Mouse (Mus musculus) cerebellum, adult 11-12 months (tissue): ENCODE measurements around the gene Ncoa4.

Source experiments
- DNase-seq: peaks from one replicate; pipeline ENCODE4 v3.0.0; 2022

Ncoa4 gene

GRCm38 (mm10) chr14:32201791-32202451, 42.3 kb downstream of the Ncoa4 start, which contains the start of the genes Timm23 and Parg:
Gene Timm23 (minus strand): TSS chr14:32201898.
Gene Parg (plus strand): TSS chr14:32201949.
- peak; percentile 85 for DNase-seq

- no peak for DNase-seq
Observed at GRCm38 (mm10) chr14:32226601-32227000, 66.9 kb downstream of the Ncoa4 start.

GRCm38 (mm10) chr14:32228996-32229395, 69.3 kb downstream of the Ncoa4 start:
- DNase-seq = no peak
